Comparison of ENCODE assay signal across 8 mouse cellular contexts in genomic region chr16:17758902-17759301, GRCm38 (mm10). TPM values are rescaled to one million over a fixed set of nuclear protein-coding genes. Genes with fewer than 3 reads are reported as not detected.
DNase-seq lines count a peak whose midpoint lies in the region; ATAC-seq and TF ChIP-seq lines count a peak whose summit lies in the region.

No protein-coding gene starts in this region.

- no peak for TF ChIP-seq CTCF in left cerebral cortex, adult 2 months (IDR thresholded peaks at IDR 0.05)
- no peak for TF ChIP-seq CTCF in forebrain, postnatal 0 days (IDR thresholded peaks at IDR 0.05; ENCODE audit: low read depth)

- peak overlapping the region; percentile 83 for H3K9ac ChIP-seq in forebrain, postnatal 0 days

- no peak for TF ChIP-seq POLR2A in myocyte (IDR thresholded peaks at IDR 0.05; ENCODE audit: insufficient read length, low read depth)

- ATAC-seq in forebrain, postnatal 0 days: peak; percentile 16; the same call in 1 of the 2 replicates

- WGBS in forebrain, postnatal 0 days: 54% methylated on average over 9 of the region's 9 CpGs

- H3K36me3 ChIP-seq in forebrain, postnatal 0 days (ENCODE audit: insufficient read depth): no peaks in the 10 kb centered on the region
- no peaks in the 10 kb centered on the region for H3K36me3 ChIP-seq in myocyte (ENCODE audit: control insufficient read depth, insufficient read depth)

- H3K4me3 ChIP-seq in left cerebral cortex, adult 2 months: peak overlapping the region; percentile 76
- peak overlapping the region; percentile 81 for H3K4me3 ChIP-seq in forebrain, postnatal 0 days (ENCODE audit: low read depth, low read length)
- peak overlapping the region; percentile 49 for H3K4me3 ChIP-seq in myocyte

- peaks cover 13% of the 10 kb centered on the region for H3K4me1 ChIP-seq in forebrain, postnatal 0 days (ENCODE audit: insufficient read depth)

- H3ac ChIP-seq in myocyte (ENCODE audit: control insufficient read depth, insufficient read length): peak overlapping the region; percentile 64

- H3K79me2 ChIP-seq in myocyte (ENCODE audit: control insufficient read depth, insufficient read depth): peaks cover 40% of the 10 kb centered on the region

- peak overlapping the region; percentile 85 for H3K4me2 ChIP-seq in forebrain, postnatal 0 days (ENCODE audit: low read depth)
- peak overlapping the region; percentile 64 for H3K4me2 ChIP-seq in myocyte (ENCODE audit: low read depth)

- H3K27ac ChIP-seq in left cerebral cortex, adult 2 months: peak overlapping the region; percentile 88
- H3K27ac ChIP-seq in forebrain, postnatal 0 days (ENCODE audit: low read depth, low read length): peak overlapping the region; percentile 82

- no peaks in the 10 kb centered on the region for H3K9me3 ChIP-seq in forebrain, postnatal 0 days (ENCODE audit: low read length)

- intact Hi-C loops in left cerebral cortex, adult 2 months (cut with DNase I): no loop called here

- no peak for DNase-seq in left cerebral cortex, adult 2 months (ENCODE audit: extremely low spot score in 1 of 2, low spot score in 2 of 2)
- DNase-seq in left cerebral cortex, adult 11 months (ENCODE audit: low spot score): no peak
- no peak for DNase-seq in forebrain, postnatal 0 days
- DNase-seq in kidney, postnatal 25 days: peak; percentile 39 to 54
- DNase-seq in urinary bladder, postnatal 10 days (ENCODE audit: low spot score): no peak
- no peak for DNase-seq in thymus, postnatal 14 days
- no peak for DNase-seq in layer of hippocampus, adult 11-12 months (ENCODE audit: low spot score)

- H3K27me3 ChIP-seq in forebrain, postnatal 0 days (ENCODE audit: insufficient read depth, low read length): no peaks in the 10 kb centered on the region
- H3K27me3 ChIP-seq in myocyte (ENCODE audit: control insufficient read depth, insufficient read depth, insufficient read length): no peaks in the 10 kb centered on the region

TF ChIP-seq in myocyte, 11 proteins besides CTCF, POLR2A, EP300 and RAD21:
- TF ChIP-seq E2F4 (IDR thresholded peaks at IDR 0.05; ENCODE audit: insufficient read depth) (no peak), MYOD1 (IDR thresholded peaks at IDR 0.05; ENCODE audit: control insufficient read depth in 1 of 3, insufficient read length in 2 of 3, low read depth in 2 of 3) (no peak), USF1 (IDR thresholded peaks at IDR 0.05; ENCODE audit: low read depth) (no peak), POLR2AphosphoS2 (IDR thresholded peaks at IDR 0.05; ENCODE audit: insufficient read length, low read depth) (no peak), MAX (IDR thresholded peaks at IDR 0.05; ENCODE audit: low read depth) (no peak), SRF (IDR thresholded peaks at IDR 0.05; ENCODE audit: control insufficient read depth, insufficient read length, low read depth) (no peak), CEBPB (IDR thresholded peaks at IDR 0.05; ENCODE audit: insufficient read depth, poor library complexity, severe bottlenecking) (no peak), MYOG (IDR thresholded peaks at IDR 0.05; ENCODE audit: control insufficient read depth in 1 of 3, insufficient read depth in 1 of 3, insufficient read length in 2 of 3, low read depth in 2 of 3) (no peak)

RNA-seq across cellular contexts. Expression of gene Klhl22, which starts 0.5 kb away (rescaled TPM):
- 10 to 100 TPM; 84.9 to 86.0 TPM for total RNA-seq in left cerebral cortex, adult 2 months (2021)
- total RNA-seq in forebrain, postnatal 0 days (2014; rRNA removed): 117 and 162 TPM in 2 replicates
- 69.6 and 73.8 TPM in 2 replicates for polyA plus RNA-seq in forebrain, postnatal 0 days (2015; fragmentation: Nextera tagmentation; extraction: Ambion mirVana)
- polyA plus RNA-seq in myocyte (2012; fragmentation: generic; extraction: Trizol): 107 TPM

RNA-seq across cellular contexts. Expression of gene Med15, which starts 26.2 kb away (rescaled TPM):
- total RNA-seq in left cerebral cortex, adult 2 months (2021): 10 to 100 TPM; 76.9 to 83.4 TPM
- total RNA-seq in forebrain, postnatal 0 days (2014; rRNA removed): 45.6 and 48.5 TPM in 2 replicates
- 40.9 and 46.9 TPM in 2 replicates for polyA plus RNA-seq in forebrain, postnatal 0 days (2015; fragmentation: Nextera tagmentation; extraction: Ambion mirVana)
- 42.9 TPM for polyA plus RNA-seq in myocyte (2012; fragmentation: generic; extraction: Trizol)

RNA-seq across cellular contexts. Expression of gene Scarf2, which starts 38.2 kb away (rescaled TPM):
- 1 to 10 TPM; 2.8 to 5.9 TPM for total RNA-seq in left cerebral cortex, adult 2 months (2021)
- 6.2 and 10.6 TPM in 2 replicates for total RNA-seq in forebrain, postnatal 0 days (2014; rRNA removed)
- polyA plus RNA-seq in forebrain, postnatal 0 days (2015; fragmentation: Nextera tagmentation; extraction: Ambion mirVana): 1.9 and 2.1 TPM in 2 replicates
- 25.9 TPM for polyA plus RNA-seq in myocyte (2012; fragmentation: generic; extraction: Trizol)

Comparison
In these comparisons a context has a peak if more than half of its experiments do, and no peak if none do; other contexts are left out.
1. DNase-seq: peak in kidney, postnatal 25 days (2 of 2); none in left cerebral cortex, adult 2 months (0 of 2), left cerebral cortex, adult 11 months (single experiment), forebrain, postnatal 0 days (single experiment), urinary bladder, postnatal 10 days (single experiment), thymus, postnatal 14 days (single experiment) and layer of hippocampus, adult 11-12 months (single experiment).
2. Peak in every context shown above with its lines, with median percentiles within 50 percentile points of each other: H3K4me3 ChIP-seq.